Mouse (Mus musculus) adrenal gland, adult 2 months (tissue): Measurements from ENCODE around the gene Hdac8. TPM values are rescaled to one million over a fixed set of nuclear protein-coding genes. Genes with fewer than 3 reads are reported as not detected.

Experiments
- microRNA-seq, 2 experiments: library from miRNA; unstranded; fragments of <30 nt; microRNA quantifications; one replicate each; pipeline ENCODE4 v1.2.0; 2021
- polyA plus RNA-seq: library from polyadenylated mRNA; depleted of rRNA; stranded (reverse); fragments of >200 nt; gene quantifications from 2 replicates; pipeline ENCODE4 v1.2.3, GENCODE M21; 2012; rRNA removed
- total RNA-seq, 2 experiments: library from RNA; stranded (reverse); gene quantifications; 2 replicates each; pipeline ENCODE4 v1.2.3; 2021

Gene Hdac8
- total and polyA plus RNA-seq, 3 experiments: 1.0 to 8.8 (median 7.7) TPM

Small RNAs within 50 kb of the gene (microRNA-seq; reads per million reads assigned to microRNA genes)
- gene Gm26318: 0 reads per million in 2 experiments

Other genes with a start within 250 kb of the Hdac8 start
- gene Phka1, start 138.9 kb upstream of the Hdac8 start, total RNA-seq: 10 to 100 TPM; 15.2 to 15.5 TPM
- gene Phka1, start 138.9 kb upstream of the Hdac8 start, polyA plus RNA-seq: 5.5 and 5.9 TPM in 2 replicates
- gene Gm3880, start 181.6 kb upstream of the Hdac8 start, total RNA-seq: not detected
- gene Gm3880, start 181.6 kb upstream of the Hdac8 start, polyA plus RNA-seq: not detected in 2 replicates
- gene Gm9112, start 202.3 kb upstream of the Hdac8 start, total RNA-seq: not detected
- gene Gm9112, start 202.3 kb upstream of the Hdac8 start, polyA plus RNA-seq: not detected in 2 replicates
- gene Dmrtc1b, start 202.5 kb upstream of the Hdac8 start, total RNA-seq: not detected
- gene Dmrtc1b, start 202.5 kb upstream of the Hdac8 start, polyA plus RNA-seq: not detected in 2 replicates